ENCODE assay signal across 19 mouse cellular contexts in the genomic region with DNA sequence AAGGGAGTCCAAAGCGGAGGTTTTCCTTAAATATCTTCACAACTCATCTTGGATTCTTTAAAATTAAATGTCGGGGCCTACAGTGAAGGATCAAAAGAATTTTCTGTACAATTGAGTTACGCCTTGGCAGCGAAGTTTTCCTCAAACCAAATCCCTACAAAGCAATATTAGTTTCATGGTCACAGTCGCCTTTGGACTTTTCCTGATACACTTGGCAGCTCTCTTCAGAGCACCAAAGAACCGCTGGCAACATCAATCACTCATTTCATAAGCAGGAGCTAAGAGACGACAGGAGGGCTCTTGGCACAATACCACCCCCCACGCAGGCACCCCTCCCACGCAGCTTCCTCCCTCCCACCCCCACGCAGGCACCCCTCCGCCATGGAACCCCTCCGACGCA. TPM values are rescaled to one million over a fixed set of nuclear protein-coding genes. Genes with fewer than 3 reads are reported as not detected.
DNase-seq lines count a peak whose midpoint lies in the region; ATAC-seq and TF ChIP-seq lines count a peak whose summit lies in the region.
"Had no signal": no experiment of that assay in that cellular context is flagged by ENCODE, and none has a peak within 500 bp of the region (broad histone marks: within the 10 kb centered on the region; RNA-seq: fewer than 3 reads in every experiment).

No protein-coding gene starts in this region.

- peak overlapping the region; percentile 40; the same call in 1 of the 2 replicates for H3K27ac ChIP-seq in hindbrain, embryonic 12.5 days
- H3K27ac ChIP-seq in hindbrain, embryonic 10.5 days: no peak overlapping the region
- no peak overlapping the region for H3K27ac ChIP-seq in midbrain, embryonic 15.5 days
- H3K27ac ChIP-seq: heart, adult 2 months; liver, embryonic 15.5 days had no signal

- H3K4me1 ChIP-seq in hindbrain, embryonic 12.5 days: peaks cover 3% of the 10 kb centered on the region
- peaks cover 4% of the 10 kb centered on the region; the same call in 1 of the 2 replicates for H3K4me1 ChIP-seq in hindbrain, embryonic 10.5 days (replicated peaks)
- H3K4me1 ChIP-seq in midbrain, embryonic 15.5 days: peaks cover 13% of the 10 kb centered on the region
- H3K4me1 ChIP-seq: liver, embryonic 15.5 days had no signal

- TF ChIP-seq CTCF in brain, embryonic 14.5 days (IDR thresholded peaks at IDR 0.05; ENCODE audit: borderline replicate concordance, extremely low read depth, insufficient read depth, insufficient read length): no peak

- TF ChIP-seq POLR2A in brain, embryonic 14.5 days (IDR thresholded peaks at IDR 0.05; ENCODE audit: borderline replicate concordance, extremely low read depth, insufficient read depth, insufficient read length, poor library complexity, severe bottlenecking): no peak

- no peak for ATAC-seq in hindbrain, embryonic 12.5 days (ENCODE audit: low FRiP score)
- ATAC-seq in midbrain, embryonic 15.5 days (replicated peaks): peak; percentile 40; the same call in 1 of the 2 replicates
- ATAC-seq in erythroblast, adult 5-6 weeks (replicated peaks; ENCODE audit: low FRiP score, poor library complexity, severe bottlenecking): no peak
- ATAC-seq: lung, postnatal 0 days had no signal

- no peaks in the 10 kb centered on the region for H3K36me3 ChIP-seq in hindbrain, embryonic 12.5 days
- no peaks in the 10 kb centered on the region for H3K36me3 ChIP-seq in hindbrain, embryonic 10.5 days
- H3K36me3 ChIP-seq in midbrain, embryonic 15.5 days (replicated peaks): no peaks in the 10 kb centered on the region
- H3K36me3 ChIP-seq: liver, embryonic 15.5 days had no signal

- peak; percentile 21 for DNase-seq in adrenal gland, adult 2 months
- no peak for DNase-seq in adrenal gland, adult (ENCODE audit: inconsistent age in 2 of 2, low spot score in 1 of 2)
- DNase-seq in hindbrain, embryonic 10.5 days (ENCODE audit: low spot score): no peak
- peak; percentile 81 for DNase-seq in brain, embryonic 14.5 days (ENCODE audit: low read depth)
- no peak for DNase-seq in right cerebral cortex, postnatal 4 days
- DNase-seq: adrenal gland, postnatal 25 days; cerebellum, adult 11-12 months; cerebellum, postnatal 36 days; gastrocnemius, postnatal 10 days; heart, adult 2 months; kidney, adult 18-20 months; kidney, postnatal 10 days; thymus, postnatal 36 days had no signal

- no peak overlapping the region for H3K4me3 ChIP-seq in hindbrain, embryonic 12.5 days
- H3K4me3 ChIP-seq in hindbrain, embryonic 10.5 days: no peak overlapping the region
- H3K4me3 ChIP-seq in midbrain, embryonic 15.5 days: peak overlapping the region; percentile 12; the same call in 1 of the 2 replicates
- H3K4me3 ChIP-seq: erythroblast, embryonic 14.5 days; heart, adult 2 months; liver, embryonic 15.5 days had no signal

- no peak overlapping the region for H3K9ac ChIP-seq in hindbrain, embryonic 12.5 days
- no peak overlapping the region for H3K9ac ChIP-seq in midbrain, embryonic 15.5 days
- H3K9ac ChIP-seq: liver, embryonic 15.5 days had no signal

- 59% methylated on average over 13 of the region's 13 CpGs for WGBS in hindbrain, embryonic 12.5 days
- 78% methylated on average over 13 of the region's 13 CpGs for WGBS in hindbrain, embryonic 10.5 days
- WGBS in midbrain, embryonic 15.5 days: 34% methylated on average over 13 of the region's 13 CpGs

- H3K4me2 ChIP-seq in hindbrain, embryonic 12.5 days (replicated peaks): no peak overlapping the region; the same call in 1 of the 2 replicates
- peak overlapping the region; percentile 43 for H3K4me2 ChIP-seq in midbrain, embryonic 15.5 days
- H3K4me2 ChIP-seq: liver, embryonic 15.5 days had no signal

- no peaks in the 10 kb centered on the region for H3K27me3 ChIP-seq in hindbrain, embryonic 12.5 days
- H3K27me3 ChIP-seq in hindbrain, embryonic 10.5 days (ENCODE audit: insufficient read depth, poor library complexity, severe bottlenecking): no peaks in the 10 kb centered on the region
- no peaks in the 10 kb centered on the region for H3K27me3 ChIP-seq in midbrain, embryonic 15.5 days (replicated peaks)
- H3K27me3 ChIP-seq: liver, embryonic 15.5 days had no signal

- no peaks in the 10 kb centered on the region for H3K9me3 ChIP-seq in hindbrain, embryonic 12.5 days (replicated peaks)
- H3K9me3 ChIP-seq in hindbrain, embryonic 10.5 days: no peaks in the 10 kb centered on the region
- H3K9me3 ChIP-seq in midbrain, embryonic 15.5 days: no peaks in the 10 kb centered on the region
- H3K9me3 ChIP-seq: liver, embryonic 15.5 days had no signal

RNA-seq across cellular contexts. Expression of a gene that starts 40.4 kb away (rescaled TPM):
- total RNA-seq in adrenal gland, adult 2 months (2021): 10 to 100 TPM; 21.7 to 22.2 TPM
- 3.8 and 4.6 TPM in 2 replicates for polyA plus RNA-seq in adrenal gland, adult 2 months (2012; rRNA removed)
- polyA plus RNA-seq in hindbrain, embryonic 12.5 days (2016; fragmentation: Nextera tagmentation; extraction: Ambion mirVana): 14.9 and 15.8 TPM in 2 replicates
- 9.9 and 11.0 TPM in 2 replicates for polyA plus RNA-seq in hindbrain, embryonic 10.5 days (2016; fragmentation: Nextera tagmentation; extraction: Ambion mirVana)
- 17.0 and 18.7 TPM in 2 replicates for polyA plus RNA-seq in brain, embryonic 14.5 days (2012; rRNA removed)
- polyA plus RNA-seq in midbrain, embryonic 15.5 days (2015; fragmentation: Nextera tagmentation; extraction: Ambion mirVana): 11.5 and 14.8 TPM in 2 replicates
- 1.9 and 7.9 TPM in 2 replicates for total RNA-seq in erythroblast, adult 5-6 weeks (2015; ENCODE audit: low replicate concordance)
- total RNA-seq in erythroblast, adult 5-6 weeks (2017; ENCODE audit: low replicate concordance): 3.8 and 6.3 TPM in 2 replicates

RNA-seq across cellular contexts. Expression of a gene that starts 58.0 kb away (rescaled TPM):
- 10 to 100 TPM; 41.5 to 59.7 TPM for total RNA-seq in adrenal gland, adult 2 months (2021)
- 6.9 and 7.2 TPM in 2 replicates for polyA plus RNA-seq in adrenal gland, adult 2 months (2012; rRNA removed)
- 29.2 and 29.4 TPM in 2 replicates for polyA plus RNA-seq in hindbrain, embryonic 12.5 days (2016; fragmentation: Nextera tagmentation; extraction: Ambion mirVana)
- polyA plus RNA-seq in hindbrain, embryonic 10.5 days (2016; fragmentation: Nextera tagmentation; extraction: Ambion mirVana): 17.6 and 24.0 TPM in 2 replicates
- 37.0 and 38.2 TPM in 2 replicates for polyA plus RNA-seq in brain, embryonic 14.5 days (2012; rRNA removed)
- polyA plus RNA-seq in midbrain, embryonic 15.5 days (2015; fragmentation: Nextera tagmentation; extraction: Ambion mirVana): 48.0 and 49.8 TPM in 2 replicates
- total RNA-seq in erythroblast, adult 5-6 weeks (2015; ENCODE audit: low replicate concordance): 6.3 TPM in 2 replicates
- total RNA-seq in erythroblast, adult 5-6 weeks (2017; ENCODE audit: low replicate concordance): 2.9 and 13.6 TPM in 2 replicates

Comparison
In these comparisons a context has a peak if more than half of its experiments do, and no peak if none do; other contexts are left out.
1. DNase-seq: peak in adrenal gland, adult 2 months (single experiment) and brain, embryonic 14.5 days (single experiment); none in adrenal gland, adult (0 of 2), hindbrain, embryonic 10.5 days (single experiment) and right cerebral cortex, postnatal 4 days (single experiment).